Mouse (Mus musculus) MEL (cell line): ENCODE data around the gene Tmco4. TPM values are rescaled to one million over a fixed set of nuclear protein-coding genes. Genes with fewer than 3 reads are reported as not detected.

Source experiments
- DNase-seq: peaks from one replicate; pipeline ENCODE4 v3.0.0; 2011; ENCODE audit warnings: low read depth, low spot score
- H3K27ac ChIP-seq: 2 replicates; pipeline ENCODE4 v1.5.1; 2012; ENCODE audit warnings: low read depth, mild to moderate bottlenecking, control low read depth, low read length, moderate library complexity; ENCODE audit not compliant: control insufficient read depth
- H3K27me3 ChIP-seq, 2 experiments: fragments of 150-350 bp in 1 of 2; sonication (generic) in 1 of 2; 2 replicates each; pipeline ENCODE4 v1.6.1; 2012; ENCODE audit warnings: low read length in 2 of 2, mild to moderate bottlenecking in 2 of 2, improper control_type of control experiment in 1 of 2, moderate library complexity in 1 of 2; ENCODE audit not compliant: insufficient read depth in 2 of 2, control insufficient read depth in 1 of 2
- H3K36me3 ChIP-seq, 2 experiments: 2 replicates each; pipeline ENCODE4 v1.6.1; 2012 to 2014; ENCODE audit warnings: low read length in 2 of 2, improper control_type of control experiment in 1 of 2, inconsistent platforms in 1 of 2, mild to moderate bottlenecking in 1 of 2; ENCODE audit not compliant: insufficient read depth in 2 of 2, control insufficient read depth in 1 of 2
- H3K4me1 ChIP-seq, 2 experiments: fragments of 150-350 bp in 1 of 2; sonication (generic) in 1 of 2; 2 replicates each; pipeline ENCODE4 v1.6.1; 2012; ENCODE audit warnings: low read length in 2 of 2, improper control_type of control experiment in 1 of 2, mild to moderate bottlenecking in 1 of 2; ENCODE audit not compliant: insufficient read depth in 2 of 2, control insufficient read depth in 1 of 2
- H3K4me3 ChIP-seq, 2 experiments: fragments of 150-350 bp in 1 of 2; sonication (generic) in 1 of 2; 2 replicates each; pipeline ENCODE4 v1.5.1; 2012; ENCODE audit warnings: low read depth in 2 of 2, low read length in 2 of 2, mild to moderate bottlenecking in 2 of 2, moderate library complexity in 2 of 2, control low read depth in 1 of 2, improper control_type of control experiment in 1 of 2; ENCODE audit not compliant: control insufficient read depth in 1 of 2, insufficient read depth in 1 of 2
- H3K79me2 ChIP-seq: 2 replicates; pipeline ENCODE4 v1.6.1; 2012; ENCODE audit warnings: mild to moderate bottlenecking, low read length, moderate library complexity; ENCODE audit not compliant: control insufficient read depth, poor library complexity, insufficient read depth
- H3K9ac ChIP-seq: 2 replicates; pipeline ENCODE4 v1.6.1; 2012; ENCODE audit warnings: low read depth, mild to moderate bottlenecking, control low read depth, low read length, moderate library complexity; ENCODE audit not compliant: control insufficient read depth, poor library complexity, severe bottlenecking
- H3K9me3 ChIP-seq: fragments of 150-350 bp; sonication (generic); replicated peaks from 2 replicates; pipeline ENCODE4 v1.6.1; 2012; ENCODE audit warnings: mild to moderate bottlenecking, low read length, improper control_type of control experiment, moderate library complexity; ENCODE audit not compliant: insufficient read depth
- CHD2 ChIP-seq: IDR thresholded peaks from 2 replicates; pipeline ENCODE4 v1.6.1; 2011; ENCODE audit warnings: low read length, improper control_type of control experiment
- CTCF ChIP-seq, 3 experiments: IDR thresholded peaks in 2 of 3; conservative IDR thresholded peaks in 1 of 3; 2 replicates each; pipeline ENCODE4 v1.5.1; 2011 to 2012; ENCODE audit warnings: low read length in 3 of 3, low read depth in 2 of 3, mild to moderate bottlenecking in 2 of 3, improper control_type of control experiment in 1 of 3, inconsistent platforms in 1 of 3, mixed read lengths in 1 of 3, moderate library complexity in 1 of 3; ENCODE audit not compliant: control insufficient read depth in 1 of 3, insufficient read depth in 1 of 3, poor library complexity in 1 of 3, severe bottlenecking in 1 of 3
- E2F4 ChIP-seq: IDR thresholded peaks from 2 replicates; pipeline ENCODE4 v1.6.1; 2011; ENCODE audit warnings: low read depth, low read length, improper control_type of control experiment, borderline replicate concordance
- ELF1 ChIP-seq: IDR thresholded peaks from 2 replicates; pipeline ENCODE4 v1.6.1; 2014; ENCODE audit warnings: low read depth, mild to moderate bottlenecking, inconsistent platforms, low read length, improper control_type of control experiment, moderate library complexity
- EP300 ChIP-seq, 2 experiments: IDR thresholded peaks; 2 replicates each; pipeline ENCODE4 v1.6.1; 2011; ENCODE audit warnings: improper control_type of control experiment in 2 of 2, low read length in 2 of 2, low read depth in 1 of 2, mild to moderate bottlenecking in 1 of 2
- ETS1 ChIP-seq: IDR thresholded peaks from 2 replicates; pipeline ENCODE4 v1.6.1; 2012; ENCODE audit warnings: low read depth, mild to moderate bottlenecking, inconsistent platforms, low read length, improper control_type of control experiment, moderate library complexity
- GATA1 ChIP-seq: IDR thresholded peaks from 2 replicates; pipeline ENCODE4 v1.6.1; 2011; ENCODE audit warnings: low read depth, low read length, improper control_type of control experiment
- POLR2A ChIP-seq, 2 experiments: IDR thresholded peaks; 2 replicates each; pipeline ENCODE4 v1.6.1; 2011 to 2012; ENCODE audit warnings: low read length in 2 of 2, mild to moderate bottlenecking in 2 of 2, control low read depth in 1 of 2, improper control_type of control experiment in 1 of 2, low read depth in 1 of 2, moderate library complexity in 1 of 2; ENCODE audit not compliant: control insufficient read depth in 1 of 2, insufficient read depth in 1 of 2, poor library complexity in 1 of 2
- POLR2AphosphoS2 ChIP-seq: IDR thresholded peaks from 2 replicates; pipeline ENCODE4 v1.6.1; 2011; ENCODE audit warnings: low read length, improper control_type of control experiment
- RCOR1 ChIP-seq: IDR thresholded peaks from 2 replicates; pipeline ENCODE4 v1.6.1; 2012; ENCODE audit warnings: low read depth, mild to moderate bottlenecking, inconsistent platforms, low read length, improper control_type of control experiment
- TBP ChIP-seq: IDR thresholded peaks from 2 replicates; pipeline ENCODE4 v1.8.0; 2011; ENCODE audit warnings: low read depth, low read length, improper control_type of control experiment
- UBTF ChIP-seq: IDR thresholded peaks from 2 replicates; pipeline ENCODE4 v1.6.1; 2012; ENCODE audit warnings: low read depth, mild to moderate bottlenecking, inconsistent platforms, low read length, improper control_type of control experiment, moderate library complexity, borderline replicate concordance; ENCODE audit not compliant: insufficient read depth
- USF2 ChIP-seq, 2 experiments: IDR thresholded peaks; 2 replicates each; pipeline ENCODE4 v1.6.1; 2011 to 2012; ENCODE audit warnings: improper control_type of control experiment in 2 of 2, low read length in 2 of 2, borderline replicate concordance in 1 of 2, inconsistent platforms in 1 of 2, low read depth in 1 of 2, mild to moderate bottlenecking in 1 of 2; ENCODE audit not compliant: insufficient read depth in 1 of 2
- ZKSCAN1 ChIP-seq: IDR thresholded peaks from 2 replicates; pipeline ENCODE4 v1.6.1; 2012; ENCODE audit warnings: low read depth, mild to moderate bottlenecking, inconsistent platforms, low read length, improper control_type of control experiment, moderate library complexity
- polyA plus RNA-seq, 2 experiments: library from polyadenylated mRNA; stranded (reverse) in 1 of 2; unstranded in 1 of 2; fragments of >175 nt in 1 of 2; fragments of >200 nt in 1 of 2; gene quantifications; 2 replicates each; pipeline versions ENCODE4 v1.2.1 to v1.2.4; 2012; ENCODE audit warnings: low replicate concordance in 2 of 2, low read depth in 1 of 2; ENCODE audit not compliant: insufficient read length in 2 of 2, insufficient read depth in 1 of 2, missing spikeins in 1 of 2
- total RNA-seq: library from RNA; depleted of rRNA; stranded (reverse); fragments of 300-350 nt; gene quantifications from 2 replicates; pipeline ENCODE4 v1.2.3, GENCODE M21; 2012

The Tmco4 gene
- total and polyA plus RNA-seq, 3 experiments: 16.5 to 24.7 TPM; not detected in 1

GRCm38 (mm10) chr4:138969736-138970135 is 3.0 kb upstream of the Tmco4 start:
- peaks cover 6% of the 10 kb centered on the region; the same call in 1 of the 2 replicates for H3K79me2 ChIP-seq
- H3K27me3 ChIP-seq: no peaks in the 10 kb centered on the region
- TF ChIP-seq RCOR1 (no peak), E2F4 (no peak), CTCF (IDR thresholded peaks at IDR 0.05 in 2 of 3, conservative IDR thresholded peaks at IDR 0.05 in 1 of 3; ENCODE audit: control insufficient read depth in 1 of 3, insufficient read depth in 1 of 3, low read depth in 2 of 3, low read length in 3 of 3, poor library complexity in 1 of 3, severe bottlenecking in 1 of 3) (no peak), CHD2 (no peak), ETS1 (no peak), GATA1 (no peak), POLR2AphosphoS2 (no peak), USF2 (IDR thresholded peaks at IDR 0.05; ENCODE audit: borderline replicate concordance in 1 of 2, insufficient read depth in 1 of 2, low read depth in 1 of 2, low read length in 2 of 2) (no peak)
- no peaks in the 10 kb centered on the region for H3K9me3 ChIP-seq
- no peak overlapping the region for H3K4me3 ChIP-seq
- H3K4me1 ChIP-seq: peaks cover 21 to 26% of the 10 kb centered on the region in 2 experiments
- H3K36me3 ChIP-seq: peaks cover 0 to 15% of the 10 kb centered on the region in 2 experiments; a peak in 2 of 4 replicates
- peak overlapping the region; percentile 74; the same call in 1 of the 2 replicates for H3K27ac ChIP-seq
- H3K9ac ChIP-seq: peak overlapping the region; percentile 68; the same call in 1 of the 2 replicates
- DNase-seq: no peak

DNA sequence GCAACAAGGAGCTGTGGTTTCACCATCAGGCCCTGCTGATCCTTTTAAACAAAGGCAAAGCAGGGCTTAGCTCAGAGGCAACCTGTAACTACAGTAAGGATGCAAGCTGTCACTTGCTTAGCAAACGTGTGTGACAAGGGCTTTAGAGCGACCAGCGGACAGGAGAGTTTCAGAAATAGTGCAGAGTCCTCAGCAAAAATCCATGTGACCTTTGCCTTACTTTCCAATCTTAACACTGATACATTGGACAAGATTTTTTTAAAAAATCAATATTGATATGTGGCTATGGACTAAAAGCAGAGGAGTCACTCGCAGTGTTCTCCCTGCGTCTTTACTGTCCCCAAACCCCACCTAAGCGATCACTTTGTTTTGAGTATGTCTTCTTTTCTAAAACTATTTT is 1.3 kb upstream of the Tmco4 start:
- H3K79me2 ChIP-seq: peaks cover 6% of the 10 kb centered on the region; the same call in 1 of the 2 replicates
- no peaks in the 10 kb centered on the region for H3K9me3 ChIP-seq
- H3K36me3 ChIP-seq: peaks cover 0 to 15% of the 10 kb centered on the region in 2 experiments; a peak in 2 of 4 replicates
- no peak overlapping the region for H3K27ac ChIP-seq
- H3K27me3 ChIP-seq: no peaks in the 10 kb centered on the region
- no peak overlapping the region for H3K4me3 ChIP-seq
- no peak for TF ChIP-seq ELF1
- no peak for TF ChIP-seq RCOR1
- no peak for TF ChIP-seq ZKSCAN1
- TF ChIP-seq POLR2A (IDR thresholded peaks at IDR 0.05; ENCODE audit: control insufficient read depth in 1 of 2, insufficient read depth in 1 of 2, low read depth in 1 of 2, low read length in 2 of 2, poor library complexity in 1 of 2): no peak
- TF ChIP-seq EP300 (IDR thresholded peaks at IDR 0.05; ENCODE audit: low read depth in 1 of 2, low read length in 2 of 2): no peak
- no peak for TF ChIP-seq CHD2
- TF ChIP-seq TBP: no peak
- TF ChIP-seq UBTF: no peak
- no peak for DNase-seq
- H3K9ac ChIP-seq: no peak overlapping the region
- H3K4me1 ChIP-seq: peaks cover 18 to 26% of the 10 kb centered on the region in 2 experiments
